Mouse (Mus musculus): ENCODE data around the gene Gucy2c.

- no peak for TF ChIP-seq CTCF (conservative IDR thresholded peaks at IDR 0.05; ENCODE audit: low read length)
- TF ChIP-seq NANOG (IDR thresholded peaks at IDR 0.05; ENCODE audit: borderline replicate concordance, low read length), result no peak
Measured at GRCm38 (mm10) chr6:136647455-136647861, 134.1 kb downstream of the Gucy2c start.
